Mouse (Mus musculus) ES-Bruce4 (cell line): Measurements from ENCODE around the gene Klre1. TPM values are rescaled to one million over a fixed set of nuclear protein-coding genes. Genes with fewer than 3 reads are reported as not detected.

Experiments used
- polyA plus RNA-seq: library from polyadenylated mRNA; stranded (reverse); fragments of >200 nt; gene quantifications from 2 replicates; pipeline ENCODE4 v1.2.4, GENCODE M21; 2011; ENCODE audit warnings: low read depth; ENCODE audit not compliant: missing spikeins, insufficient read depth, insufficient read length

Gene Klre1
- polyA plus RNA-seq, 1 experiment, result not detected

Other genes with a start within 250 kb of the Klre1 start
- not detected in 2 replicates for gene 4922502D21Rik, start 246.1 kb upstream of the Klre1 start, polyA plus RNA-seq
- gene Clec12a, start 235.2 kb upstream of the Klre1 start, polyA plus RNA-seq, result not detected in 2 replicates
- gene Clec12b, start 192.0 kb upstream of the Klre1 start, polyA plus RNA-seq, result not detected in 2 replicates
- gene Clec1b, start 180.6 kb upstream of the Klre1 start, polyA plus RNA-seq, result not detected in 2 replicates
- gene Clec9a, start 169.0 kb upstream of the Klre1 start, polyA plus RNA-seq, result not detected in 2 replicates
- gene Clec1a, start 125.9 kb upstream of the Klre1 start, polyA plus RNA-seq, result not detected in 2 replicates
- 1.3 and 1.4 TPM in 2 replicates for gene Olr1, start 70.7 kb upstream of the Klre1 start, polyA plus RNA-seq
- gene Tmem52b, start 65.3 kb upstream of the Klre1 start, polyA plus RNA-seq, result not detected in 2 replicates
- 68.1 and 75.1 TPM in 2 replicates for gene Gabarapl1, start 44.7 kb upstream of the Klre1 start, polyA plus RNA-seq
- not detected in 2 replicates for gene Klrd1, start 13.9 kb downstream of the Klre1 start, polyA plus RNA-seq
- not detected in 2 replicates for gene Klrk1, start 46.0 kb downstream of the Klre1 start, polyA plus RNA-seq
- not detected in 2 replicates for gene Klrc3, start 65.4 kb downstream of the Klre1 start, polyA plus RNA-seq
- gene Klrc2, start 82.8 kb downstream of the Klre1 start, polyA plus RNA-seq, result not detected in 2 replicates
- not detected in 2 replicates for gene Klrc1, start 101.1 kb downstream of the Klre1 start, polyA plus RNA-seq
- not detected in 2 replicates for gene Klri1, start 139.2 kb downstream of the Klre1 start, polyA plus RNA-seq
- not detected in 2 replicates for gene Klri2, start 162.6 kb downstream of the Klre1 start, polyA plus RNA-seq
- gene Gm156, start 206.4 kb downstream of the Klre1 start, polyA plus RNA-seq, result not detected in 2 replicates